22 mouse cellular contexts compared by ENCODE assay signal in genomic region chr9:60259626-60260025, GRCm38 (mm10).
DNase-seq lines count a peak whose midpoint lies in the region; ATAC-seq and TF ChIP-seq lines count a peak whose summit lies in the region.
"Had no signal": no experiment of that assay in that cellular context is flagged by ENCODE, and none has a peak within 500 bp of the region (broad histone marks: within the 10 kb centered on the region; RNA-seq: fewer than 3 reads in every experiment).

No protein-coding gene starts in this region.

- no peak overlapping the region for H3K4me3 ChIP-seq in heart, adult 2 months
- no peak overlapping the region for H3K4me3 ChIP-seq in heart, embryonic 12.5 days
- H3K4me3 ChIP-seq in midbrain, embryonic 10.5 days: no peak overlapping the region
- no peak overlapping the region for H3K4me3 ChIP-seq in midbrain, embryonic 13.5 days (replicated peaks)
- no peak overlapping the region for H3K4me3 ChIP-seq in heart, postnatal 0 days (ENCODE audit: low read depth, low read length)
- H3K4me3 ChIP-seq: embryonic facial prominence, embryonic 15.5 days; forebrain, embryonic 10.5 days; heart, embryonic 15.5 days; hindbrain, embryonic 15.5 days; limb, embryonic 12.5 days; liver, embryonic 15.5 days; megakaryocyte, embryonic 14.5 days had no signal

- TF ChIP-seq POLR2A in heart, adult 2 months (IDR thresholded peaks at IDR 0.05; ENCODE audit: insufficient read depth, low read depth, low read length): no peak

- peak overlapping the region; percentile 33; the same call in 1 of the 2 replicates for H3K27ac ChIP-seq in heart, adult 2 months
- no peak overlapping the region for H3K27ac ChIP-seq in heart, embryonic 12.5 days (ENCODE audit: poor library complexity, severe bottlenecking)
- H3K27ac ChIP-seq in midbrain, embryonic 10.5 days (replicated peaks): peak overlapping the region; percentile 39
- H3K27ac ChIP-seq in midbrain, embryonic 13.5 days: no peak overlapping the region
- no peak overlapping the region for H3K27ac ChIP-seq in heart, postnatal 0 days (ENCODE audit: low read depth)
- H3K27ac ChIP-seq: embryonic facial prominence, embryonic 15.5 days; forebrain, embryonic 10.5 days; heart, embryonic 15.5 days; hindbrain, embryonic 15.5 days; limb, embryonic 12.5 days; liver, embryonic 15.5 days had no signal

- 49% methylated on average over 13 of the region's 13 CpGs for WGBS in heart, adult 2 months
- WGBS in heart, embryonic 12.5 days: 79% methylated on average over 13 of the region's 13 CpGs
- 80% methylated on average over 13 of the region's 13 CpGs for WGBS in midbrain, embryonic 10.5 days
- 70% methylated on average over 13 of the region's 13 CpGs for WGBS in midbrain, embryonic 13.5 days
- WGBS in heart, postnatal 0 days: 53% methylated on average over 13 of the region's 13 CpGs

- intact Hi-C loops in heart, adult 2 months (cut with DNase I): no loop called here

- H3K27me3 ChIP-seq in heart, adult 2 months (ENCODE audit: control insufficient read depth, insufficient read depth, low read length): no peaks in the 10 kb centered on the region
- H3K27me3 ChIP-seq in heart, embryonic 12.5 days (replicated peaks): no peaks in the 10 kb centered on the region
- peaks cover 52% of the 10 kb centered on the region for H3K27me3 ChIP-seq in midbrain, embryonic 10.5 days (ENCODE audit: low read depth, poor library complexity, severe bottlenecking)
- H3K27me3 ChIP-seq in midbrain, embryonic 13.5 days: peaks cover 6% of the 10 kb centered on the region; the same call in 1 of the 2 replicates
- H3K27me3 ChIP-seq in heart, postnatal 0 days (ENCODE audit: control insufficient read depth, insufficient read depth, low read length): no peaks in the 10 kb centered on the region
- H3K27me3 ChIP-seq: CH12.LX; embryonic facial prominence, embryonic 15.5 days; heart, embryonic 15.5 days; hindbrain, embryonic 15.5 days; liver, embryonic 15.5 days; megakaryocyte, embryonic 14.5 days had no signal

- H3K4me2 ChIP-seq in heart, embryonic 12.5 days: no peak overlapping the region
- no peak overlapping the region for H3K4me2 ChIP-seq in midbrain, embryonic 13.5 days (replicated peaks)
- no peak overlapping the region for H3K4me2 ChIP-seq in heart, postnatal 0 days (ENCODE audit: low read depth, low read length)
- H3K4me2 ChIP-seq: embryonic facial prominence, embryonic 15.5 days; heart, embryonic 15.5 days; hindbrain, embryonic 15.5 days; limb, embryonic 12.5 days; liver, embryonic 15.5 days had no signal

- H3K4me1 ChIP-seq in heart, adult 2 months (ENCODE audit: control insufficient read depth, insufficient read depth, low read length): peaks cover 2% of the 10 kb centered on the region
- H3K4me1 ChIP-seq in heart, embryonic 12.5 days (replicated peaks): peaks cover 10% of the 10 kb centered on the region
- H3K4me1 ChIP-seq in midbrain, embryonic 10.5 days: peaks cover 26% of the 10 kb centered on the region
- H3K4me1 ChIP-seq in midbrain, embryonic 13.5 days (replicated peaks): peaks cover 9% of the 10 kb centered on the region; the same call in 1 of the 2 replicates
- no peaks in the 10 kb centered on the region; the same call in 1 of the 2 replicates for H3K4me1 ChIP-seq in heart, postnatal 0 days (ENCODE audit: control insufficient read depth, insufficient read depth)

- TF ChIP-seq CTCF in heart, adult 2 months (IDR thresholded peaks at IDR 0.05): no peak
- TF ChIP-seq CTCF in heart, postnatal 0 days (IDR thresholded peaks at IDR 0.05; ENCODE audit: low read depth): no peak

- H3K9ac ChIP-seq in heart, adult 2 months (ENCODE audit: low read depth, low read length): no peak overlapping the region
- H3K9ac ChIP-seq in heart, embryonic 12.5 days: no peak overlapping the region
- H3K9ac ChIP-seq in midbrain, embryonic 13.5 days (replicated peaks): no peak overlapping the region
- H3K9ac ChIP-seq in heart, postnatal 0 days (replicated peaks; ENCODE audit: low read depth, low read length): no peak overlapping the region
- H3K9ac ChIP-seq: embryonic facial prominence, embryonic 15.5 days; heart, embryonic 15.5 days; hindbrain, embryonic 15.5 days; limb, embryonic 12.5 days; liver, embryonic 15.5 days had no signal

- no peaks in the 10 kb centered on the region for H3K79me2 ChIP-seq in heart, adult 2 months (replicated peaks; ENCODE audit: control insufficient read depth, insufficient read depth, low read length)

- no peaks in the 10 kb centered on the region for H3K36me3 ChIP-seq in heart, adult 2 months (ENCODE audit: control insufficient read depth, insufficient read depth, low read length)
- H3K36me3 ChIP-seq in heart, embryonic 12.5 days: no peaks in the 10 kb centered on the region
- no peaks in the 10 kb centered on the region for H3K36me3 ChIP-seq in midbrain, embryonic 10.5 days
- H3K36me3 ChIP-seq in midbrain, embryonic 13.5 days: no peaks in the 10 kb centered on the region
- H3K36me3 ChIP-seq in heart, postnatal 0 days (replicated peaks; ENCODE audit: control insufficient read depth, insufficient read depth, low read length): no peaks in the 10 kb centered on the region
- H3K36me3 ChIP-seq: embryonic facial prominence, embryonic 15.5 days; forebrain, embryonic 10.5 days; heart, embryonic 15.5 days; hindbrain, embryonic 15.5 days; limb, embryonic 12.5 days; liver, embryonic 15.5 days had no signal

- 0 out of 2 replicates have a peak, but pooled peaks have one; percentile 31 for TF ChIP-seq EP300 in heart, adult 2 months (IDR thresholded peaks at IDR 0.05; ENCODE audit: insufficient read depth, low read depth, low read length)
- TF ChIP-seq EP300 in heart, postnatal 0 days (IDR thresholded peaks at IDR 0.05; ENCODE audit: low read depth): no peak

- ATAC-seq in heart, embryonic 12.5 days (ENCODE audit: insufficient number of reproducible peaks, low FRiP score): no peak
- no peak for ATAC-seq in midbrain, embryonic 13.5 days
- ATAC-seq in heart, postnatal 0 days (ENCODE audit: insufficient read depth, low read depth): peak; percentile 27; the same call in 1 of the 2 replicates

- DNase-seq in cerebellum, postnatal 25 days: peak; percentile 25 to 41
- DNase-seq in cerebellum, adult 8-10 months: no peak
- DNase-seq in heart, adult 2 months: peak in 1 of 2 experiments; percentile 48
- no peak for DNase-seq in midbrain, embryonic 10.5 days (ENCODE audit: low spot score)
- DNase-seq in heart, postnatal 0 days (ENCODE audit: low spot score): no peak
- no peak for DNase-seq in spleen, postnatal 36 days (ENCODE audit: low spot score in 2 of 2)
- DNase-seq: adrenal gland, postnatal 10 days; embryo, embryonic 11 days; kidney, adult 18-20 months; kidney, postnatal 14 days; lung, postnatal 14 days; thymus, adult 2 months had no signal

- H3K9me3 ChIP-seq in heart, embryonic 12.5 days (replicated peaks): no peaks in the 10 kb centered on the region
- H3K9me3 ChIP-seq in midbrain, embryonic 10.5 days (replicated peaks): no peaks in the 10 kb centered on the region
- no peaks in the 10 kb centered on the region for H3K9me3 ChIP-seq in midbrain, embryonic 13.5 days
- no peaks in the 10 kb centered on the region for H3K9me3 ChIP-seq in heart, postnatal 0 days (replicated peaks; ENCODE audit: control insufficient read depth, low read length)
- H3K9me3 ChIP-seq: embryonic facial prominence, embryonic 15.5 days; forebrain, embryonic 10.5 days; heart, embryonic 15.5 days; hindbrain, embryonic 15.5 days; limb, embryonic 12.5 days; liver, embryonic 15.5 days; megakaryocyte, embryonic 14.5 days had no signal

Comparison
In these comparisons a context has a peak if more than half of its experiments do, and no peak if none do; other contexts are left out.
1. DNase-seq: peak in cerebellum, postnatal 25 days (2 of 2); none in cerebellum, adult 8-10 months (single experiment), midbrain, embryonic 10.5 days (single experiment), heart, postnatal 0 days (single experiment) and spleen, postnatal 36 days (0 of 2).
2. H3K27ac ChIP-seq: peak in heart, adult 2 months (single experiment) and midbrain, embryonic 10.5 days (single experiment); none in heart, embryonic 12.5 days (single experiment), midbrain, embryonic 13.5 days (single experiment) and heart, postnatal 0 days (single experiment).